In the genomic region with DNA sequence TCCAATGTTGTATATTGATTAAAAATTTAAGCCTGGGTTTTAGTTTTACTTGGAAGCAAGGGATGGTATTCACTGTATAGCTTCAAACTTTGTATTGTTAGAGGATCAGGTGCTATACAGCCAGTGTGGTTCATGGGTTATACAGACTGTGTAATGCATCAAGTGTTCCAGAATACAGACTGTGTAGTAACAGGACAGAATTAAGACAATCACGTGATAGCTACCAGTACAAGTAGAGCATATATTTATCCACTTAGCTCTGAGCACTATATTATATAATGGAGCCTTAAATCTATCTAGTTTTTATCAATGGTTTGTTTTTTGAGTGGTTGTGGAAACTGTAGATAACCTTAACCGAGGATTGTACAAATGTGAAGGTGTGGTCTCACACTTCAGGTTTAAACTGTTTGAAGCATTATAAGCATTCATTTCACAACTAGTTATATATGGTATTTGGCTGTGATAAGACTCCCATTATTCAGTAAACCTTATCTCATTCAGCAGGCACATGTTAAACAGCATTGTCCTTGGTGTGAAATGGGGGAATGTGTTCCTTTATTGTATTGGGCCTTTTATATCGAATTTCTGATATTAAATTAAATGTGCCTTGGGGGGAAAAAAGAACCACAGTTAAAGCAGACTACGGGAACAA, we compare ENCODE assay signal across 24 mouse cellular contexts.
DNase-seq lines count a peak whose midpoint lies in the region; ATAC-seq and TF ChIP-seq lines count a peak whose summit lies in the region.
"Had no signal": no experiment of that assay in that cellular context is flagged by ENCODE, and none has a peak within 500 bp of the region (broad histone marks: within the 10 kb centered on the region; RNA-seq: fewer than 3 reads in every experiment).

No protein-coding gene starts in this region.

- no peak for TF ChIP-seq CTCF in liver, embryonic 14.5 days (IDR thresholded peaks at IDR 0.05; ENCODE audit: low read depth)
- TF ChIP-seq CTCF in liver, postnatal 0 days (IDR thresholded peaks at IDR 0.05; ENCODE audit: low read depth): no peak
- no peak for TF ChIP-seq CTCF in MEL (IDR thresholded peaks at IDR 0.05 in 2 of 3, conservative IDR thresholded peaks at IDR 0.05 in 1 of 3; ENCODE audit: control insufficient read depth in 1 of 3, insufficient read depth in 1 of 3, low read depth in 2 of 3, low read length in 3 of 3, poor library complexity in 1 of 3, severe bottlenecking in 1 of 3)

- no peak overlapping the region for H3K4me3 ChIP-seq in hindbrain, embryonic 14.5 days (replicated peaks; ENCODE audit: low read length)
- no peak overlapping the region for H3K4me3 ChIP-seq in hindbrain, embryonic 13.5 days
- no peak overlapping the region for H3K4me3 ChIP-seq in liver, embryonic 14.5 days (ENCODE audit: insufficient read depth in 1 of 2, low read depth in 2 of 2, low read length in 2 of 2)
- no peak overlapping the region for H3K4me3 ChIP-seq in liver, postnatal 0 days (ENCODE audit: low read depth, low read length)
- H3K4me3 ChIP-seq in MEL (ENCODE audit: control insufficient read depth in 1 of 2, insufficient read depth in 1 of 2, low read depth in 2 of 2, low read length in 2 of 2): no peak overlapping the region
- H3K4me3 ChIP-seq in stomach, embryonic 15.5 days (replicated peaks): no peak overlapping the region
- H3K4me3 ChIP-seq in embryonic facial prominence, embryonic 10.5 days: no peak overlapping the region
- H3K4me3 ChIP-seq: embryonic facial prominence, embryonic 13.5 days; erythroblast, embryonic 14.5 days; forebrain, embryonic 12.5 days; forebrain, embryonic 15.5 days; heart, embryonic 12.5 days; heart, embryonic 15.5 days had no signal

- ATAC-seq in hindbrain, embryonic 14.5 days (ENCODE audit: low FRiP score): 0 out of 2 replicates have a peak, but pooled peaks have one; percentile 27
- ATAC-seq in hindbrain, embryonic 13.5 days (ENCODE audit: low FRiP score): no peak
- peak; percentile 55 for ATAC-seq in liver, embryonic 14.5 days (ENCODE audit: insufficient read depth)
- no peak for ATAC-seq in liver, postnatal 0 days
- ATAC-seq in stomach, embryonic 15.5 days (ENCODE audit: insufficient read depth, low FRiP score, low read depth): peak; percentile 78
- ATAC-seq: forebrain, embryonic 15.5 days; hindbrain, embryonic 16.5 days; Patski had no signal

- DNase-seq in hindbrain, embryonic 14.5 days (ENCODE audit: low spot score): no peak
- no peak for DNase-seq in liver, embryonic 14.5 days (ENCODE audit: low read depth in 3 of 3, low spot score in 3 of 3)
- no peak for DNase-seq in liver, postnatal 0 days
- DNase-seq in MEL (ENCODE audit: low read depth, low spot score): peak; percentile 12
- no peak for DNase-seq in embryonic facial prominence, embryonic 10.5 days (ENCODE audit: low spot score)
- DNase-seq: adrenal gland, postnatal 10 days; adrenal gland, postnatal 36 days; cerebellum, adult 18-20 months; cerebellum, adult 9-11 months; cerebellum, postnatal 25 days; gastrocnemius, postnatal 25 days; heart, adult 18-20 months; heart, postnatal 10 days; heart, postnatal 36 days had no signal

- no peak for TF ChIP-seq EP300 in liver, embryonic 14.5 days (IDR thresholded peaks at IDR 0.05; ENCODE audit: low read depth)
- no peak for TF ChIP-seq EP300 in liver, postnatal 0 days (IDR thresholded peaks at IDR 0.05; ENCODE audit: low read depth)
- no peak; a peak in 1 of 4 replicates for TF ChIP-seq EP300 in MEL (IDR thresholded peaks at IDR 0.05; ENCODE audit: low read depth in 1 of 2, low read length in 2 of 2)

- WGBS in hindbrain, embryonic 14.5 days: 74% methylated on average over 4 of the region's 4 CpGs
- 78% methylated on average over 4 of the region's 4 CpGs for WGBS in hindbrain, embryonic 13.5 days
- WGBS in liver, embryonic 14.5 days (ENCODE audit: insufficient replicate concordance): 37% methylated on average over 4 of the region's 4 CpGs
- WGBS in liver, postnatal 0 days (ENCODE audit: insufficient replicate concordance): 64% methylated on average over 4 of the region's 4 CpGs
- 69% methylated on average over 4 of the region's 4 CpGs for WGBS in stomach, embryonic 15.5 days
- WGBS in embryonic facial prominence, embryonic 10.5 days: 84% methylated on average over 4 of the region's 4 CpGs

- H3K27ac ChIP-seq in hindbrain, embryonic 14.5 days: no peak overlapping the region
- H3K27ac ChIP-seq in hindbrain, embryonic 13.5 days: no peak overlapping the region
- H3K27ac ChIP-seq in liver, embryonic 14.5 days: no peak overlapping the region
- H3K27ac ChIP-seq in liver, postnatal 0 days (ENCODE audit: low read depth): no peak overlapping the region
- no peak overlapping the region for H3K27ac ChIP-seq in MEL (ENCODE audit: control insufficient read depth, low read depth, low read length)
- H3K27ac ChIP-seq in stomach, embryonic 15.5 days: no peak overlapping the region
- H3K27ac ChIP-seq in embryonic facial prominence, embryonic 10.5 days (replicated peaks): no peak overlapping the region
- H3K27ac ChIP-seq: embryonic facial prominence, embryonic 13.5 days; forebrain, embryonic 12.5 days; forebrain, embryonic 15.5 days; heart, embryonic 15.5 days had no signal

- H3K4me2 ChIP-seq in hindbrain, embryonic 14.5 days (replicated peaks): no peak overlapping the region
- H3K4me2 ChIP-seq in hindbrain, embryonic 13.5 days: no peak overlapping the region
- H3K4me2 ChIP-seq in liver, embryonic 14.5 days (ENCODE audit: low read depth): no peak overlapping the region
- no peak overlapping the region for H3K4me2 ChIP-seq in liver, postnatal 0 days (ENCODE audit: low read depth, low read length)
- H3K4me2 ChIP-seq in stomach, embryonic 15.5 days: no peak overlapping the region
- H3K4me2 ChIP-seq: embryonic facial prominence, embryonic 13.5 days; forebrain, embryonic 12.5 days; forebrain, embryonic 15.5 days; heart, embryonic 12.5 days; heart, embryonic 15.5 days had no signal

- no peaks in the 10 kb centered on the region for H3K9me3 ChIP-seq in hindbrain, embryonic 14.5 days (ENCODE audit: control insufficient read depth, low read length)
- H3K9me3 ChIP-seq in hindbrain, embryonic 13.5 days: no peaks in the 10 kb centered on the region
- H3K9me3 ChIP-seq in liver, embryonic 14.5 days (ENCODE audit: control insufficient read depth, low read length): no peaks in the 10 kb centered on the region
- H3K9me3 ChIP-seq in liver, postnatal 0 days (ENCODE audit: low read length): no peaks in the 10 kb centered on the region
- no peaks in the 10 kb centered on the region for H3K9me3 ChIP-seq in MEL (replicated peaks; ENCODE audit: insufficient read depth, low read length)
- H3K9me3 ChIP-seq in stomach, embryonic 15.5 days: no peaks in the 10 kb centered on the region
- H3K9me3 ChIP-seq in embryonic facial prominence, embryonic 10.5 days: no peaks in the 10 kb centered on the region
- H3K9me3 ChIP-seq: forebrain, embryonic 12.5 days; forebrain, embryonic 15.5 days; heart, embryonic 15.5 days had no signal

- no peak overlapping the region for H3K9ac ChIP-seq in hindbrain, embryonic 14.5 days
- no peak overlapping the region for H3K9ac ChIP-seq in hindbrain, embryonic 13.5 days
- no peak overlapping the region for H3K9ac ChIP-seq in liver, embryonic 14.5 days (replicated peaks)
- H3K9ac ChIP-seq in liver, postnatal 0 days (replicated peaks): no peak overlapping the region
- no peak overlapping the region for H3K9ac ChIP-seq in MEL (ENCODE audit: control insufficient read depth, low read depth, low read length, poor library complexity, severe bottlenecking)
- no peak overlapping the region for H3K9ac ChIP-seq in stomach, embryonic 15.5 days
- H3K9ac ChIP-seq: embryonic facial prominence, embryonic 13.5 days; forebrain, embryonic 12.5 days; forebrain, embryonic 15.5 days; heart, embryonic 12.5 days; heart, embryonic 15.5 days had no signal

- no peaks in the 10 kb centered on the region for H3K79me2 ChIP-seq in MEL (ENCODE audit: control insufficient read depth, insufficient read depth, low read length, poor library complexity)

- no peak for TF ChIP-seq POLR2A in MEL (IDR thresholded peaks at IDR 0.05; ENCODE audit: control insufficient read depth in 1 of 2, insufficient read depth in 1 of 2, low read depth in 1 of 2, low read length in 2 of 2, poor library complexity in 1 of 2)

- no peaks in the 10 kb centered on the region for H3K36me3 ChIP-seq in hindbrain, embryonic 14.5 days (replicated peaks; ENCODE audit: control insufficient read depth, insufficient read depth)
- H3K36me3 ChIP-seq in hindbrain, embryonic 13.5 days: no peaks in the 10 kb centered on the region
- H3K36me3 ChIP-seq in liver, embryonic 14.5 days (replicated peaks; ENCODE audit: control insufficient read depth, insufficient read depth, low read depth): no peaks in the 10 kb centered on the region
- no peaks in the 10 kb centered on the region for H3K36me3 ChIP-seq in liver, postnatal 0 days (replicated peaks; ENCODE audit: insufficient read depth, low read length)
- no peaks in the 10 kb centered on the region for H3K36me3 ChIP-seq in MEL (ENCODE audit: control insufficient read depth in 1 of 2, insufficient read depth in 2 of 2, low read length in 2 of 2)
- H3K36me3 ChIP-seq in stomach, embryonic 15.5 days: no peaks in the 10 kb centered on the region
- no peaks in the 10 kb centered on the region for H3K36me3 ChIP-seq in embryonic facial prominence, embryonic 10.5 days (replicated peaks)
- H3K36me3 ChIP-seq: embryonic facial prominence, embryonic 13.5 days; forebrain, embryonic 12.5 days; forebrain, embryonic 15.5 days; heart, embryonic 12.5 days; heart, embryonic 15.5 days had no signal

- H3K27me3 ChIP-seq in hindbrain, embryonic 14.5 days (ENCODE audit: control insufficient read depth, insufficient read depth, low read length): no peaks in the 10 kb centered on the region
- no peaks in the 10 kb centered on the region for H3K27me3 ChIP-seq in hindbrain, embryonic 13.5 days
- H3K27me3 ChIP-seq in liver, embryonic 14.5 days (ENCODE audit: control insufficient read depth, insufficient read depth, low read length): no peaks in the 10 kb centered on the region
- H3K27me3 ChIP-seq in liver, postnatal 0 days (ENCODE audit: insufficient read depth, low read length): no peaks in the 10 kb centered on the region
- H3K27me3 ChIP-seq in MEL (ENCODE audit: control insufficient read depth in 1 of 2, insufficient read depth in 2 of 2, low read length in 2 of 2): no peaks in the 10 kb centered on the region
- H3K27me3 ChIP-seq in stomach, embryonic 15.5 days (replicated peaks): no peaks in the 10 kb centered on the region
- no peaks in the 10 kb centered on the region for H3K27me3 ChIP-seq in embryonic facial prominence, embryonic 10.5 days (replicated peaks; ENCODE audit: low read depth, poor library complexity, severe bottlenecking)
- H3K27me3 ChIP-seq: embryonic facial prominence, embryonic 13.5 days; forebrain, embryonic 12.5 days; forebrain, embryonic 15.5 days; heart, embryonic 12.5 days; heart, embryonic 15.5 days had no signal

- no peaks in the 10 kb centered on the region for H3K4me1 ChIP-seq in hindbrain, embryonic 14.5 days (replicated peaks; ENCODE audit: control insufficient read depth, insufficient read depth, low read length)
- H3K4me1 ChIP-seq in hindbrain, embryonic 13.5 days (replicated peaks): no peaks in the 10 kb centered on the region
- H3K4me1 ChIP-seq in liver, embryonic 14.5 days (replicated peaks; ENCODE audit: control insufficient read depth in 2 of 2, insufficient read depth in 2 of 2, low read length in 1 of 2): no peaks in the 10 kb centered on the region; a peak in 1 of 4 replicates
- H3K4me1 ChIP-seq in liver, postnatal 0 days (ENCODE audit: insufficient read depth): no peaks in the 10 kb centered on the region
- H3K4me1 ChIP-seq in MEL (ENCODE audit: control insufficient read depth in 1 of 2, insufficient read depth in 2 of 2, low read length in 2 of 2): no peaks in the 10 kb centered on the region
- no peaks in the 10 kb centered on the region for H3K4me1 ChIP-seq in stomach, embryonic 15.5 days
- H3K4me1 ChIP-seq in embryonic facial prominence, embryonic 10.5 days: peaks cover 8% of the 10 kb centered on the region; the same call in 1 of the 2 replicates
- H3K4me1 ChIP-seq: embryonic facial prominence, embryonic 13.5 days; forebrain, embryonic 12.5 days; forebrain, embryonic 15.5 days; heart, embryonic 12.5 days; heart, embryonic 15.5 days had no signal

- TF ChIP-seq RAD21 in MEL (IDR thresholded peaks at IDR 0.05; ENCODE audit: low read depth, low read length): no peak

Comparison
In these comparisons a context has a peak if more than half of its experiments do, and no peak if none do; other contexts are left out.
1. ATAC-seq: peak in hindbrain, embryonic 14.5 days (single experiment), liver, embryonic 14.5 days (single experiment) and stomach, embryonic 15.5 days (single experiment); none in hindbrain, embryonic 13.5 days (single experiment) and liver, postnatal 0 days (single experiment).